Mouse (Mus musculus) G1E (cell line): ENCODE measurements around the gene Fem1a. TPM values are rescaled to one million over a fixed set of nuclear protein-coding genes. Genes with fewer than 3 reads are reported as not detected.

Experiments used
- ATAC-seq: 2 replicates; pipeline ENCODE4 v1.8.0; 2016; ENCODE audit warnings: mild to moderate bottlenecking; ENCODE audit not compliant: insufficient number of reproducible peaks, poor library complexity, low FRiP score, severe bottlenecking; ENCODE audit errors: extremely low read depth
- DNase-seq: peaks from one replicate; pipeline ENCODE4 v3.0.0; 2012; ENCODE audit warnings: low spot score
- H3K27me3 ChIP-seq: 2 replicates; pipeline ENCODE4 v1.6.1; 2012; ENCODE audit warnings: mild to moderate bottlenecking, low read length, inconsistent platforms; ENCODE audit not compliant: insufficient read depth
- H3K36me3 ChIP-seq: replicated peaks from 2 replicates; pipeline ENCODE3; 2012; ENCODE audit warnings: mild to moderate bottlenecking, inconsistent platforms
- H3K4me1 ChIP-seq: 2 replicates; pipeline ENCODE4 v1.6.1; 2012; ENCODE audit warnings: low read depth, low read length, inconsistent platforms, mixed read lengths; ENCODE audit not compliant: insufficient read depth
- H3K4me3 ChIP-seq: 2 replicates; pipeline ENCODE4 v1.5.1; 2012; ENCODE audit warnings: low read depth, mild to moderate bottlenecking, inconsistent platforms, low read length, moderate library complexity, mixed read lengths
- H3K9me3 ChIP-seq: replicated peaks from 2 replicates; pipeline ENCODE4 v1.6.1; 2012; ENCODE audit warnings: inconsistent platforms
- CTCF ChIP-seq: IDR thresholded peaks from 2 replicates; pipeline ENCODE4 v1.5.1; 2012; ENCODE audit warnings: low read depth, low read length, inconsistent platforms, mixed read lengths
- GATA1 ChIP-seq: IDR thresholded peaks from 2 replicates; pipeline ENCODE4 v1.6.1; 2012; ENCODE audit warnings: borderline replicate concordance, low read length, inconsistent platforms, mixed read lengths
- GATA2 ChIP-seq: IDR thresholded peaks from 2 replicates; pipeline ENCODE4 v1.6.1; 2012; ENCODE audit warnings: low read depth, low read length, inconsistent platforms, borderline replicate concordance
- POLR2AphosphoS5 ChIP-seq: IDR thresholded peaks from 2 replicates; pipeline ENCODE4 v1.6.1; 2012; ENCODE audit warnings: low read depth, low read length, inconsistent platforms; ENCODE audit not compliant: insufficient replicate concordance
- TAL1 ChIP-seq: conservative IDR thresholded peaks from 2 replicates; pipeline ENCODE4 v1.6.1; 2012; ENCODE audit warnings: low read depth, low read length, inconsistent platforms, mixed read lengths
- polyA plus RNA-seq: library from polyadenylated mRNA; stranded (reverse); fragments of >175 nt; gene quantifications from 2 replicates; pipeline ENCODE4 v1.2.3, GENCODE M21; 2012
- total RNA-seq, 2 experiments: library from RNA; stranded (forward) in 1 of 2; stranded (reverse) in 1 of 2; fragments of 200-1000 nt in 1 of 2; fragments of >200 nt in 1 of 2; fragmentation: Nextera tagmentation in 1 of 2; gene quantifications; 2 replicates each; pipeline ENCODE4 v1.2.3; 2014 to 2017

Gene Fem1a
- total and polyA plus RNA-seq, 3 experiments, result 14.4 to 20.1 (median 17.8) TPM

- ATAC-seq, result no peak
- no peak for TF ChIP-seq GATA1
- no peak for TF ChIP-seq GATA2
- no peak for TF ChIP-seq TAL1
- TF ChIP-seq POLR2AphosphoS5, result no peak
- no peak for TF ChIP-seq CTCF
- Histone ChIP-seq H3K36me3 (peaks cover 80% of the 10 kb centered on the region), H3K4me1 (peaks cover 29% of the 10 kb centered on the region), H3K9me3 (no peaks in the 10 kb centered on the region), H3K4me3 (no peak overlapping the region), H3K27me3 (no peaks in the 10 kb centered on the region)
- no peak for DNase-seq
Observed at GRCm38 (mm10) chr17:56214229-56214628, 42.4 kb upstream of the Fem1a start.

DNA sequence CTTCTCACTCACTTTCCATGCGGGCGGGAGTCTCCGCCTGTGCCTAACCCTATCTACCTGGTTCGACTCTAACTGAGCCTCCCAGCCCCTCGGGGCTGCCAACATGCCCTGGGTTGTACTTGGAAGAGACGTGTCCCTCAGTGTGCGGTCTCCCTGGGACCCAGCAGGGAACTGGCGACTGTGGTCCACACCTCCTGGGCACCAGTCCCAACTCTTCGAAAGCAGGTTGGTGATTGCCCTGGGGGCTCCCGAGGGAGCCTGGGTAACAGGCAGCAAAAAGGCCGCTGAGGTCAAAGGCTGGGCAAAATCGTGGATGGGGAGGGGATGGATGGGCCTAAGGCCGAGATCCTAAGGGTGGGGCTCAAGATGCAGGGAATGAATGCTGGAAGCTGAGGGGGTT lies 38.9 kb upstream of the Fem1a start:
- DNase-seq (no peak), ATAC-seq (no peak)
- H3K9me3 ChIP-seq, result no peaks in the 10 kb centered on the region
- TF ChIP-seq POLR2AphosphoS5, result no peak
- TF ChIP-seq CTCF, result no peak
- no peak for TF ChIP-seq GATA1
- no peak for TF ChIP-seq TAL1
- TF ChIP-seq GATA2, result no peak
- peaks cover 46% of the 10 kb centered on the region for H3K36me3 ChIP-seq
- H3K4me3 ChIP-seq, result peak overlapping the region; percentile 91
- peaks cover 2% of the 10 kb centered on the region for H3K27me3 ChIP-seq
- peaks cover 37% of the 10 kb centered on the region for H3K4me1 ChIP-seq

GRCm38 (mm10) chr17:56218377-56219191 lies 38.0 kb upstream of the Fem1a start, which contains the start of gene Dpp9:
Gene Dpp9 (minus strand): TSS chr17:56218905.
- peak; percentile 99 for DNase-seq
- Histone ChIP-seq H3K36me3 (peaks cover 39% of the 10 kb centered on the region), H3K9me3 (no peaks in the 10 kb centered on the region), H3K27me3 (peaks cover 4% of the 10 kb centered on the region), H3K4me3 (peak within 1 kb of the TSS; percentile 91), H3K4me1 (peaks cover 35% of the 10 kb centered on the region)
- peak; percentile 100 for ATAC-seq
- TF ChIP-seq GATA2 (no peak), TAL1 (no peak), CTCF (no peak), POLR2AphosphoS5 (no peak), GATA1 (no peak)

DNA sequence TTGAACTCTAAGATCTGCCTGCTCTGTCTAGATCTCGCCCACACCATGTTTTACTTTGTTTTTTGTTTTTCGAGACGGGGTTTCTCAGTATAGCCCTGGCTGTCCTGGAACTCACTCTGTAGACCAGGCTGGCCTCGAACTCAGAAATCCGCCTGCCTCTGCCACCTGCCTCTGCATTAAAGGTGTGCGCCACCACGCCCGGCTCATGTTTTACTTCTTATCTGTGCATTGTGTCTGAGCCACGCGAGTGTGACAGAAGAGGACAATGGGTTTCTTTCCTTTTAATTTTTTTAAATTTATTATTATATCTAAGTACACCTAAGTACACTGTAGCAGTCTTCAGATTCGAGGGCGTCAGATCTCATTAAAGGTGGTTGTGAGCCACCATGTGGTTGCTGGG lies 37.4 kb upstream of the Fem1a start:
- Histone ChIP-seq H3K4me1 (peaks cover 35% of the 10 kb centered on the region), H3K27me3 (peaks cover 4% of the 10 kb centered on the region), H3K4me3 (peak overlapping the region; percentile 91), H3K36me3 (peaks cover 34% of the 10 kb centered on the region), H3K9me3 (no peaks in the 10 kb centered on the region)
- TF ChIP-seq CTCF (no peak), TAL1 (no peak), GATA2 (no peak), GATA1 (no peak), POLR2AphosphoS5 (no peak)
- DNase-seq (no peak), ATAC-seq (no peak)

DNA sequence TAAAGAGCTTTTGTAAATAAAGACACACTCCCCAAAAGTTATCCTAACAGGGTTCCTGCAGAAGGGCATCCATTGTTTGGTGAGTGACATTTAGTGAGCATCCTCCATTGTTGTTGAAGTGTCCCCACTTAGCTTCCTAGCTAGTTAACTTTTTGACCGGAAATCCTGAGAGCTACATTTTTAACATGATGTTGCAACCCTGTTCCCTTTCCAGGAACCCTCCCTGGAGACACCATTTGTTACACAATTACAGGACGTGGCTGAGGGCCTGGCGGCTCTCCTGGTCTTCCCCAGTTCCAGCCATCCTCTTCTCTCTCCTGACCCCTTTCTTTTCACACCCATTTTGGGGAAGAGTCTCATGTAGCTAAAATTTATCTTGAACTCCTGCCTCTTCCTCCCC lies 36.8 kb upstream of the Fem1a start:
- Histone ChIP-seq H3K4me3 (no peak overlapping the region), H3K36me3 (peaks cover 29% of the 10 kb centered on the region), H3K9me3 (no peaks in the 10 kb centered on the region), H3K27me3 (peaks cover 4% of the 10 kb centered on the region), H3K4me1 (peaks cover 37% of the 10 kb centered on the region)
- TF ChIP-seq CTCF (no peak), POLR2AphosphoS5 (no peak), GATA1 (no peak), GATA2 (no peak), TAL1 (no peak)
- DNase-seq (no peak), ATAC-seq (no peak)

DNA sequence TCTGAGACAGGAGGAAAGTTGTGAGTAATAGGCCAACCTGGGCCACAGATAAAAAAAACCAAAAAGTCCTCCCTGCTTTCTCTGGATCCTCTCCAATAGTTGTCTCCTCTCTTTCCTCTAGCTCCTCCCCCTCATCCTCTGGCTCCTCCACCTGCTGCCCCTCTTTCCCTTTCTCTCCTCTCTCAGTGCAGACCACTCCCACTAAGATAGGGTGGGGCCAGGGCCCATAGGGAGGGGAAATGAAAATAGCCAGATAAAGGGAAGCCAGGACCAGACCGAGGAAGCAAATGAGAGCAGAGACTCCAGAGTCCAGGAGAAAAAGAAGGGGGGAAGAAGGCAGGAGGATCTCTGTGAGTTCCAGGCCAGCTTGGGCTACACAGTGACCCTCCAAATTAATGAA lies 31.7 kb upstream of the Fem1a start:
- Histone ChIP-seq H3K36me3 (no peaks in the 10 kb centered on the region), H3K4me1 (peaks cover 7% of the 10 kb centered on the region), H3K4me3 (no peak overlapping the region), H3K27me3 (peaks cover 18% of the 10 kb centered on the region), H3K9me3 (no peaks in the 10 kb centered on the region)
- ATAC-seq (no peak), DNase-seq (no peak)
- no peak for TF ChIP-seq GATA2
- TF ChIP-seq GATA1, result no peak
- TF ChIP-seq TAL1, result no peak
- no peak for TF ChIP-seq POLR2AphosphoS5
